Mouse (Mus musculus): ENCODE measurements around the gene Zfp110.
"Not testable (repeated sequence)": the region's sequence is repeated elsewhere in the genome, so short reads cannot be mapped to it uniquely, and the experiment has no call there.

The Zfp110 gene

DNA sequence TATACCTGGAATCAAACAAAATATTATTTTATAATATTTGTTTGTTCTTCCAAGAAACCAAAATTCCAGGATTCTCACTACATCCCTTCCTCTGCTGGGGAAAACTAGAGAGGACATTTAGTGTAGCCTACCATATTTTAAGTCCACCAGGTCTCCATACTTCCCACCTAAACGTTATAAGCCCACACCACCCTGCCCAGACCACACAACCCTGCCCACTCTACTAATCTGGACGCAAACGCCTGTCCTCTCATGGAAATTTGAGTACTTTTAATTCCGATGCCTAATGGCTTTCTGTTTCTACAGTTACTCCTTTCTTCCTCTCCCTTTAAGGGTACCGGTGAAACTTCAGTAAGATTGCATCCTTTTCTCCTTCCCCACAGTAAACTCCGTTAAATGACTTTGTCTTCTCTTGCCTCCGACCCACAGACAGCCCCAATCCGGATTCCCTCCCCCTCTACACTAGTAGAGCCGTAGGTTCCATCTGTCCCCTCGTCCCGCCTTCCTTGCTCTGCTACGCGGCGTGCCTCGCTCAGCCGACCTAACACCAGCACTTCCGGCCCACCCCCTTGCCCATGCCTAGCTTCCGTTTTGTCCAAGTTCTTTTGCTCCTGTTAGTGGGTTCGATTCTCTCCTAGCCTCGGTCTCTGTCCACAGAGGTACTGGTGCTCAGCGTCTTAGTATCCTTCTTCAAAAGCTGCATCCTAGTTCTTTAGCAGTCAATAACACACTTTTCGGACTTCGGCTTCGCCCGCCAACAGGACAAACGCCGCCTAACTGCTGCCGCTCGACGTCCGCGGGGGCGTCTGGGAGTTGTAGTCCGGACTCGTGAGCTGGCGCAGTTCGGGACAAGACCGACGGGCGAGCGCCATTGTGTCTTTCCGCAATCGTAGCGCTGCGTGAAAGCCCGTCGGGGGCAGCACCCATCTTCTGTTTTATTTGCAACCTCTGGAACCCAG is at the start of gene Zfp110:
Gene Zfp110 (plus strand): TSS at position 600 of the 959 bp plus-strand sequence.
- in situ Hi-C loops (cut with MboI, MseI), result no loop called here

DNA sequence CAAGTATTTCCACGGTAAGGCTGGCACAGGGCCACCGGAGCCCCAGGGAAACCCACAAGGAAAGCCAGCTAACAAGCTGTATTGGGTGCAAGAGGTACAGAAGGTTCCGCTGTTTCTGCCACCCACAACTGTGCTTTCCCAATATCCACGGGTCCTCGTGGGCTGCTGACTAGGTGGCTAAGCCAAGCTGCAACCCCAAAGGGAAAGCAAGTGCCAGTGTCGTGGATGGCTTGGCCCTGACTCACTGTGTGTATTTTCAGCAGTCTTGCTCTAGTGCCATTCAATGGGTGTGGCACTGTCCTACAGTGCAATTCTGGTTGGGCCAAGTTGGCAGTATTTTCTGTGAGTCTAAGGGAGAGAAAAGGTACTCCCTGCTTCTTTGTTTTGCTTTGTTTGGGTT is 47.2 kb upstream of the Zfp110 start:
- in situ Hi-C loops (cut with MboI, MseI), result no loop called here

DNA sequence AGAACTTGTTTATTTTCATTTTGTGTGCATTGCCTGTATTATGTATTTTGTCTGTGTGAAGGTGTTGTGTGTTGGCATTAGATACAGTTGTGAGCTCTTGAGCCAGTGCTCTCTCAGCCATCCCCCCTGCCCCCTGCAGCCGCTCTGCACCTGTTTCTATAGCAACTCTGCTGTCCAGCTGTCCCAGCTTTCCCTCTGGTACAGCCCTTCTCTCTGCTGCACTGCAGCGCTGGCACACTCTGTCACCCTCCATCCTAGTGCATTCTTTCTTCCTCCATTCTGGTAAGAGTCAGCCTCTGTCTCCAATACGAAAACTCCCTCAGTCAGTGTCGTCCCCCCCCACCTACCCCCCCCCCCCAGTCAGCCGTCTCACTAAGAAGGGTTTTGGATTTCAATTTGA is 46.5 kb upstream of the Zfp110 start:
- in situ Hi-C loops (cut with MboI, MseI), result no loop called here

DNA sequence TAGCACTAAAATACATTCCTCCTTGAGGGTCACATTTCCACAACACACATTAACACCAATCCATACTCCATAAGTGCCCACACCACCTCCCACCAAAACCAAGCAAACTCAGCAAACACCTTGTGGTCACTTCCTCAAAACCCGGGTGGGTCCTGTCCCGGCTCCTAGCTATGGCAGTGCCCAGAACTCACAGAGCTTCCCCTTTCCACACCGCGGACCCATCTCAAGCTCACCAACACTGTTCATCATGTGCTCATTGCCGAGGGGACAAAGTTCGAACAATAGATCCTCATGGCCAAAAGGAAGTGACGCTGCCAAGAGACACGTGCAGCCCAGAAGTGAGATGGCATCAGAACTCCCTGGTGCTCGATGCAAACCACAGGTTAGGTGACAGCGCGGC is 41.9 kb upstream of the Zfp110 start:
- in situ Hi-C loops (cut with MboI, MseI), result not testable (repeated sequence)

DNA sequence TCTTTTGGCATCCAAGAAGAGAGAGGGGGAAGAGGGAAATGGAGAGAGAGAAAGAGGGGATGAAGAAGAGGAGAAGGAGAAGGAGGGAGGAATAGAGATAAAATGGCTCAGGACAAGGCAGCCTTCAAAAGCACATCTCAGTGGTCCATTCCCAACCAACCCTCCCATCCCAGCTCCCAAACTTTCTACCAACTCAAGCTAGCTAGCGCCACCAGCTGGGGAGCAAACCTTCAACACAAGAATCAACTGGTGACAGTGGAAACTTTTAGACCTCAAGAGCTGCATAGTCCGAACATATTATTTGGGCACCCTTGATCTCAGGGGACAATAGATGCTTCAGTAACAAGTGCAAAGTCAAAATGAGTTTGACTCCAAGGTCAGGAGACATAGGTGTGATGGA is 36.6 kb upstream of the Zfp110 start:
- in situ Hi-C loops (cut with MboI, MseI), result no loop called here

DNA sequence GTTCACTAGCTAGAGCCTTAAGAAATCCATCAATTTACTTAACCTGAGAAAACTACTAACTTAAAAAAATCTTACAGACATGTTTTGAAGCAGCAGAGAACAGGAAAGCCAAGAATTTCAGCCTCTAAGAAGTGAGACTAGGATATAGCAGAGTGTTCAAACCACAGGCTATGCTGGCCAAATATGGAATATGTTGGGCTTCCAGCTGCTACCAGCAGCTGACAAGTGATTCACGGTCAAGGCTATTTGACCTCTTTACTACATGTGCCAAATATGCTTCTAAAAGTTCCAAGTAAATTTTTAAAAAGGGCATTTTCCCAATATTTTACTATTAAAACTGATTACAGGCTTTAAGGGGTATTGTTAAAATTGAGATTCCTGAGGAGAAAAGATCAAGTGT is 35.0 kb upstream of the Zfp110 start:
- in situ Hi-C loops (cut with MboI, MseI), result no loop called here

DNA sequence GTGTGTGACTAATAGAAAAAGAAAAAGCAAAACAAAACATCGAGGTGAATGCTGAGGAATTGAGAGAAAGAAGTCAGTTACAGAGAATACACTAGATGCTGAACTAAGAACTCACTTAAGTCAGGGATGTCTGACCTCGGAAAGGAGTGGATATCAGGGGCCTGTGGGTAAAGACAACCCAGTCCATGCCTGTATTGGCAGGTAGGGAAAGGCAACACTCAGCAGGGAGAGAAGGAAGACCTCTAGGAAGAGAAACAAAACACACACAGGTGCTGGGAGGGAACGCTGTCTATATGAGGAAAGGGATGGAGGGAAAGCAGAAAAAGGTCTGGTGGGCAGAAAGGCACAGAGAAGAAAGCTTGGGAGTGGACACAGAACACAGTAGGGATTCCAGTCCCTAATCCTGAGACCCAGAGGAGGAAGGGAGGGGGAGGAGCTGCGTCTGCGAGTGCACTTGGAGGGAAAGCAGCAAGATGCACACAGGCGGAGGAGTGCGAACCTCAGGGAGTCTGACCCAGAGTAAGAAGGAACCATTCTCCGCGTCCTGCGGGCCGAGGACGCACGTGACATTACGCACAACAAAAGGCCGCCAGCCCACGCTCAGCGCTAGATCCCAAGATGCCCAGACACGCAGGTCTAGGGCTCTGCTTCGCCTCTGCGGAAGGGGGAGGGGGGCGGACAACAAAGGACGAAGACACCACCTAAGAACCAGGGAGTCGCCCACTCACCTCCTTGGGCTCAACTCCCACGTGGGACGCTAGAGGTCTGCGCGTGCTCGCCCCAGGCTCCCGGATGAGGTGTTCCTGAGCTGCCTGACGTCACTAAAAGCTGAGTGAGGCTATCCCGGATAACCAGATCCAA is 31.5 kb upstream of the Zfp110 start, which contains the start of gene Zscan18:
Gene Zscan18 (minus strand): TSS at position 770 of the 861 bp plus-strand sequence.
- in situ Hi-C loops (cut with MboI, MseI), result no loop called here

DNA sequence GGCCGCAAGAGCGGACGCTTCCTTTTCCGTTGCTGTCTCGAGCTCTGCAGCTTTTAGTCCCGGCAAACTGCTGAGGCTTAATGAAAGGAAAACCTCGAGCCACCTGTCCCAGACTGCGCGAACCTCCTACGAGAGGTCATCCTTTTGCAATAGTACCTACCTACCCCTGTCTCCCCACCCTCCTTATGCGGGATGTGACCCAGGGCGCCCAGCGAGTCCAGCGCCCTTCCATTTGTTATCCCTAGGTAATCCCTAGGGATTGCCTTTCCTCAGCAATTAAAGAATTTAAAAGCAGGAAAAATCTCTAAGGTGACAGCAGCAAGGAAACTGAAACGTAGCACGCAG is 30.9 kb upstream of the Zfp110 start:
- in situ Hi-C loops (cut with MboI, MseI), result no loop called here

DNA sequence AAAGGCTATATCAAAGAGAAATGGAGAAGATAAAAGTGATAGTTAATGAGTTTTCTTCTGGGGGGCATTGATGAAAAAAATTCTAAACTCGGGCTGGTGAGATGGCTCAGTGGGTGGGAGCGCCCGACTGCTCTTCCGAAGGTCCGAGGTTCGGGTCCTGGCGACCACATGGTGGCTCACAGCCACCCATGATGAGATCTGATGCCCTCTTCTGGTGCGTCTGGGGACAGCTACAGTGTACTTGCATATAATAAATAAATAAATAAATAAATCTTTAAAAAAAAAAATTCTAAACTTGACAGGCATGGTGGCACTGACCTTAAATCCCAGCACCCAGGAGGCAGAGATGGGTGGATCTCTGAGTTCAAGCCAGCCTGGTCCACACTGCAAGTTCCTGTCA is 19.0 kb upstream of the Zfp110 start:
- in situ Hi-C loops (cut with MboI, MseI), result no loop called here

DNA sequence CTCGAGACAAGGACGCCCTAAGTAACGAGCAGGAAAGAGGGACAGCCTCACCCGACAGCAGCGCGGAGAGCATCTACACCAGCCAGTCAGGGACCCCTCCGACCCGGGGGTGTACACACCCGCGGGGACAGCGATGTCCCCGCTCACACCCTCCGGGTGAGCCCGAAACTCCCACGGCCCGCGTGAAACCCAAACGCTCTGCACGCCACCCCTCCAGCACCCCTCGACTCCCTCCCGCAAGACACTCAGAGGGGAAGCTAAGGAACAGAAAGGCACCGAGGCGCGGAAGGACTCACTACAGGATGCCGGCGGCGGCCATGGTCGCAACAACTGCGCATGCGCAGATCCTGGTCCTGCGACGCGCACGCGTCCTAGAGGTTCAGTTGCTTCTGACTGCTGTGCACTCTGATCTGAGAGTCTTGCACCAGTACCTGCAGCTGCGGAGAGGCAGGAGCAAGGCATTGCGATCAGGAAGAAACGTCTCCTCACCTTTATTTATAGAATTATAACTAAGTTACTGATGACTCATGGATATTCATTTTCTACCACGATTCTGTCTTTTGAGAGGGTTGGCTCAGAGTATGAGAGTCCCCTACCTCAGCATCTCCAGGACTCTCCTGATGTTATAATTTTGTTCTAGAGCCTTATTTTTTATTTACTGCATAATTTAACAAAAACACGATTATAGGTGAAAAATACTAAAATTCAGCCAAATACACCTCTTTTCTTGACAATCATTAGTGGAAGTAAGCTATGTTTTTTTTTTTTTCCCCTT is 15.9 kb upstream of the Zfp110 start, which contains the start of gene Zfp329:
Gene Zfp329 (minus strand): TSS at position 338 of the 775 bp plus-strand sequence.
- in situ Hi-C loops (cut with MboI, MseI), result no loop called here

DNA sequence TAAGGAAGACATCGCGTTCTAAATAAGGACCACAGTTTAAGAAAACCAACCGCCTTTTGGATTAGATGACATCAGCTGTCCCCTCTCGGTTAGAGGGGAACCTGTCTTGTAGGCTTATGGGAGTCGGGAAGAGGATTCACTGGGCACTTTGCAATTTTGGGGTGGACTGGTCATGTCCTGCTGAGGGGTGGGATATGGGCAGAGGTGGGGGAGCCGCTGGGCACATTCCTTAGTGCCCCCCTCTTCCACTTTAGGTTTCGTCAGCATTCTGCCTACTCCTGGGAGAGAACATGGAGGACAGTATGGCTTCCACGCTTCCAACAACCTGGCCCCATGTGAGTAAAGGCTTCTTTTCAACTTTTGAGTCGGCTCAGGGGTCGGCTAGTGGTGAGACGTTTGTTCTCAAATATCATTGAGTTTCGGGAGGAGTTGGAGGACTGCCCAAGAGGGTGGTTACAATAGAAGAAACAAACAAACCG is 671 bp downstream of the Zfp110 start:
- in situ Hi-C loops (cut with MboI, MseI), result no loop called here

DNA sequence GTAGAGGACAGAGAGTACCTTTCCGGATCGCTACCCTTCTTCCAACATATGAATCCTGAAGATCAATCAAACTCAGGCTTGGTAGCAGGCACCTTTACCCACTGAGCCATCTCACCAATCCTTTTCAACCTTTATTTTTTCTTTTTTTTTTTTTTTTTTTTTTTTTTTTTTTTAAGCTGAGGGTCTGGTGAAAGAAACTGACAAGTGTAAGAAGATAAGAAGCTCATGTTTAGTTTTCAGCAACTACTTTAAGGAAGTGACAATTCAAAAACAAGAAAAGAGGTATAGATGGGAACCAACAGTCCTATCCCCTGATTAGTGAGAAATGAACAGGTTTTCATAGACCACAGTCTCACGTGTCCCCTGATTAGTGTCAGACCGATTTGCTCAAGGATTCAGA is 1.2 kb downstream of the Zfp110 start:
- in situ Hi-C loops (cut with MboI, MseI), result no loop called here

DNA sequence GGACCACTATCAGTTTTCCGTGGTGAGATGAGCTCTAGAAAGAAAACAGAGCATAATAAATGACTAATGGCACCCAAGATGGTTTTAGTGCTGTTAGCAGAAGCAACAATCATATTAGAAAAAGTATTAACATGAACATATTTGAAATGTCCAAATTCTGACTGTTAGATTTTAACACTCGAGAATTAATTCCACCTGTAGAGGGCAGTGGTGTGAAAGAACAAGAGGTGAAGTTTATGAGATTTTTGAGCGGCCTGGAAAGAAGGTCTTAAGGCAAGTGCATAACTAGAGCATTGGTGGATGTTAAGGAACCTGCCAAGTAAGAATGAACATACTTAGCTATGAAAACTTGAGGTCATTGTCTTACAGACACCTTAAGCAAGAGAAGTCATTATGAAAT is 39.7 kb downstream of the Zfp110 start:
- in situ Hi-C loops (cut with MboI, MseI), result loop anchor here (25.0 kb wide), 2 partner anchors 387 to 1237 kb away; partner anchors contain the start of gene Zfp606

DNA sequence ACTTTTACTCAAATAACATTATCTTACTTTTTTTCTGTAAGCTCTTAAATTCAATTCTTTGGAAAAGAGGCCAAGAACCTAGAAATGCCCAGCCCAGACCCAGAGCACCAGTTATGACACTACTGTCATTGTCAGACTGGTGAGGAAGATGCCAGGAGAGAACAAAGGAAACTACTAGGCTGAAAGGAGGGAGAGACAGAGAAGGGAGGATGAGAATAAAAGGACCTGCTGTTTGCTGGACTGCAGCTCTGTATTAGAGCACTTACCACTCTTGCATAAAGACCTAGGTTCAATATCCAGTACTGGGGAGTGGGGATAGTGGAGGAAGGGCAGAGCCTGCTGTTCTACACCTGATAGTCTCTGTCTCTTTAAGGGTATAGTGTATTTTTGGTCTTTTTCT is 45.5 kb downstream of the Zfp110 start:
- in situ Hi-C loops (cut with MboI, MseI), result no loop called here

DNA sequence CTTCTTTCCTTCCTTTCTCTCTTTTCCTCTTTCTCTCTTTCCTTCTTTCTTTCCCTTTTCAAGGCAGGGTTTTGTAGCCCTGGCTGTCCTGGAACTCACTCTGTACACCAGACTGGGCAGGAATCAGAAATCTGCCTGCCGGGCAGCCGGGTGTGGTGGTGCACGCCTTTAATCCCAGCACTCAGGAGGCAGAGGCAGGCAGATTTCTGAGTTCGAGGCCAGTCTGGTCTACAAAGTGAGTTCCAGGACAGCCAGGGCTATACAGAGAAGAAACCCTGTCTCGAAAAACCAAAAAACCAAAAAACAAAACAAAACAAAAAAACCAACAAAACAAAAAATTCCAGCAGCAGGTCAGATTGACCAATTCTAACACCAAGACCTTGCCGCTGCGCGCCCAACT is 45.9 kb downstream of the Zfp110 start:
- in situ Hi-C loops (cut with MboI, MseI), result not testable (repeated sequence)

DNA sequence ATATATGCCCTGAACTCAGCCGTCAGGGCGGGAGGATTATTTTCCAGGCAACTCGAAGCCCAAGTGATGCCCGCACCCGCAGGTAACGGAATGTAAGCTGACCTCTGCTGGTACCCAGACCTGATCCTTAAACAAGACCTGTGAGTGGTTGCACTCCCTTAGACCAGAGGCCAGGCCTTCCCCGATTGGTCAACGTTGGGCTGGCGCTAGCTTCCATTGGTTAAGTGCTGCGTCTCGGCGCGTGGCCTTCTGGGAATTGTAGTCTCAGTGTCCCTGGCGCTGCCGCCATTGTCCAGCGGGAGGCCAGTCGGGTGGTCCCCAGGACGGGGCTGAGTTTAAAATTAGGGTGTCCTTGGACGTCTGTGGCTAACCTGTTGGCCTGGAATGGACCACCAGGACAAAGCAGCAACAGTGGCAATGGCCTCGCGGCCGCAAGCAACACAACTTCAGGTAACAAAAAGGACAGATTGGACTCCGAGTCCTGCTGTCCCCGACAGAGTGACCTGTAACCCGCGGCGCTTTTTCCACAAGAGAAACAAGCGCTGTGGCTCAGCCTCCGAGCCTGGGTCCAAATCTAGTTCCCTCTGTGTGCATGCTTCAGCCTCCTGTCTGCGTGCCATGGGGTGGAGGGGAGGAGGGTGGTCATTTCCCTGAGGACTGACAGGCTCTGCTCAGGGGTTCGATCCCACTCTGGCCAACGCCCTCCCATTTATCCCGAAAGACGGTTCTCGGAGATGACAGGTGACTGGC is 46.5 kb downstream of the Zfp110 start, which contains the start of gene Zfp128:
Gene Zfp128 (plus strand): TSS at position 267 of the 750 bp plus-strand sequence.
- in situ Hi-C loops (cut with MboI, MseI), result no loop called here

DNA sequence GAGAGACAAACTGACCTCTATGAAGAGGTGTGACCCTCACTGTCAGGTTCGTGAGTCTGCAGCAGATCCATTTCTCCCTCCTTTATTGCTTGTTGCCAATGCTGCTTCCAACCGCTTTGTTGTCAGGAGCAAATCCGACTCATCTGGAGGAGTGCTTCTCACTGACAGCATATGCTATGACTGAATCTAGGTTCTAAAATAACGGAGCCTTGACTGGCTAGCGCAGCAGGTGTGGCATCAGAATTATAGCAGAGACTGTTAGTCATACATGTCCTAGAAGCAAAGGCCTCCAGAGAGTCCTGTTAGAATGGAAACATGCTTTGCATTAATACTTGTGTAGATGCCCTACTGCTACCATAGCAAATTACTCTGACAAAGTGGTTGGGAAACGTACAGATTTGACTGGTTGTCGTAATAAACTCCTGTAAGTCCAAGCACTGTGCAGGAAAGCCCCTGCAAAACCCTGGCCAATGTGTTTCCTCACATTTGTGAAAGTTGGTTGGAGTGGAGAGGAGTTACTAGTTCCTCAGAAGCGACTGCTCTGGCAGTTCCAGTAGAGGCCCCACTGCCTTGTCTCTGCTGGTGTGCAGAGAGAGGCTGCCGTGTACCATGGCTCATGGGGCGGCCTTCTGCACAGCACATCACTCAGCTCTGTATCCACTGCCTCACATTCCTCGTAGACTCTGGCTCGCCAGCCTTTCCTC is 52.2 kb downstream of the Zfp110 start:
- in situ Hi-C loops (cut with MboI, MseI), result no loop called here

DNA sequence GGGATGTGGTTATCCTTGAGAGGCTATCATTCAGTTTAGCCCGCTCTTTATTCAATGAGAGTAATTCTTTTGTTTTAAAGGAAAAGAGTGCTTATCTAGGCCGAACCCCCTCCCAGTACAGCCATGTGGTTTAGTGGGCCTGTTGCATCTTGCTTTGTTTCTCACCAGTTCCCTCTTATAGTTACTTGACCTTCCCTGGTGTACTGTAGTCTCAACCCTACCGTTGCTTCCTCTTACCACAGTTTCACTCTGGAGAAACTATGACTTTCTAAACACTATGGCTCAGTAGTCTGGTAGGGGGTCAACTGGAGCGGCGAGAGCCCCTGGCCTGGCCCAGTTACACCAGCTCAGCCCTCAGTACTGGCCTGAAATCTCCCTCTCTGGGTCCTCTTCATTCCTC is 53.0 kb downstream of the Zfp110 start:
- in situ Hi-C loops (cut with MboI, MseI), result no loop called here

DNA sequence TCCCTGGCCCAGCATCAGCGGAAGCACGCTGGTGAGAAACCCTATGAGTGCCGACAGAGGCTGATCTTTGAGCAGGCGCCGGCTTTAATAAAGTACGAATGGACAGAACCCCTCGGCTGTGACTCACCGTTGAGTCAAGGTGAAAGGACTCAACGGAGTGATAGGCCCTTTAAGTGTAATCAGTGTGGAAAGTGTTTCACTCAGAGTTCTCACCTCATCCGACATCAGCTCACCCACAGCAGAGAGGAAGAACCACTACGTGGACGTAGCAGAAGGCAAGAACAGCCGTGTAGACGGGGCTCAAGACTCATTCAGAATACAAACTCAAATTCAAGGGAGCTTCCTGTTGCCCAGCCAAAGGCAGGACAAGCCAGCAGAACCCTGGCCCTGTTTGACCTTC is 56.4 kb downstream of the Zfp110 start:
- in situ Hi-C loops (cut with MboI, MseI), result no loop called here

DNA sequence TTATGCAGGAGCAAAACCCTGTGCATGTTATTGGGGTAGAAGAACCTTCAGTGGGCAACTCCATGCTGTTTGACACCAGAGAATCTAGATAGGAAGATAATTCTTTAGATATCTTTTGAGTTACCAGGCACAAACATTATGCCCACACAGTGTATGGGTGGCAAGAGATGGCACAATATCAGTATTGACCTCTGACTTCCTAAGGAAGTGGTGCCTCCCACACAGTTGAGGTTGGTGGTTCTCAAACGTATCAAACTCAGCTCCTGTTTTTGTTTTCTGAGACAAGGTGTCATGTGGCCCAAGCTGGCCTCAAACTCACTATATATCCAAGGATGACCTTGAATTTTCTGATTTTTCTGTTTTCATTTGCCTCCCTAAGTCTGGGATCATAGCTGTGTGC is 56.8 kb downstream of the Zfp110 start:
- in situ Hi-C loops (cut with MboI, MseI), result no loop called here
